Mouse (Mus musculus) heart, postnatal 36 days (tissue): Measurements from ENCODE around the gene Rab40c. TPM values are rescaled to one million over a fixed set of nuclear protein-coding genes. Genes with fewer than 3 reads are reported as not detected.
A peak's percentile ranks its signal among the peaks of the same experiment; 100 is the strongest.
"Not testable (repeated sequence)": the region's sequence is repeated elsewhere in the genome, so short reads cannot be mapped to it uniquely, and the experiment has no call there.

Experiments used
- DNase-seq, 2 experiments: peaks; one replicate each; pipeline ENCODE4 v3.0.0; 2021 to 2022
- intact Hi-C: fragments of 180-260 bp; cut with DNase I; formaldehyde crosslinking; loops from one replicate; pipeline ENCODE4 v1.15.1; 2025
- total RNA-seq, 2 experiments: library from RNA; stranded (reverse); gene quantifications; 2 replicates each; pipeline ENCODE4 v1.2.3; 2021

Rab40c gene
- total RNA-seq, 2 experiments from 2014 or later: 18.4 to 21.2 TPM

- intact Hi-C loops: no loop called here
- DNase-seq: no peak
Observed at GRCm38 (mm10) chr17:25877025-25877424, 42.5 kb downstream of the Rab40c start.

- intact Hi-C loops: no loop called here
- no peak for DNase-seq
Observed at GRCm38 (mm10) chr17:25876347-25876915, 43.1 kb downstream of the Rab40c start.

GRCm38 (mm10) chr17:25875171-25876136, 44.1 kb downstream of the Rab40c start:
- intact Hi-C loops: no loop called here
- DNase-seq: peak; percentile 84 to 88

- intact Hi-C loops: no loop called here
- peak; percentile 97 to 99 for DNase-seq
Observed at GRCm38 (mm10) chr17:25874721-25875170, 44.8 kb downstream of the Rab40c start, which contains the start of gene Mettl26. Gene Mettl26, plus strand, starts transcription at chr17:25875074.

GRCm38 (mm10) chr17:25874148-25874720, 45.3 kb downstream of the Rab40c start:
- DNase-seq: no peak
- intact Hi-C loops: no loop called here

- DNase-seq: no peak
- intact Hi-C loops: no loop called here
Observed at GRCm38 (mm10) chr17:25873405-25874147, 46.0 kb downstream of the Rab40c start.

- intact Hi-C loops: no loop called here
- no peak for DNase-seq
Observed at GRCm38 (mm10) chr17:25872676-25873075, 46.9 kb downstream of the Rab40c start.

- intact Hi-C loops, DNase-seq: not testable (repeated sequence)
Observed at GRCm38 (mm10) chr17:25871566-25871965, 48.0 kb downstream of the Rab40c start.

GRCm38 (mm10) chr17:25869954-25870353, 49.6 kb downstream of the Rab40c start:
- DNase-seq: no peak
- intact Hi-C loops: loop anchor here (2.0 kb wide), 1 partner anchor 25 kb away; the partner anchor contains the start of gene Rhot2

- intact Hi-C loops: loop anchor here (2.0 kb wide), 1 partner anchor 25 kb away; the partner anchor contains the start of gene Rhot2
- DNase-seq: no peak
Observed at GRCm38 (mm10) chr17:25869498-25869897, 50.0 kb downstream of the Rab40c start.

- intact Hi-C loops: loop anchor here (2.0 kb wide), 1 partner anchor 24 kb away; the partner anchor contains the start of gene Rhot2
Observed at GRCm38 (mm10) chr17:25868601-25869191, 50.8 kb downstream of the Rab40c start, which contains the start of gene Mcrip2. Gene Mcrip2, minus strand, starts transcription at chr17:25868764.

GRCm38 (mm10) chr17:25867836-25868600, 51.5 kb downstream of the Rab40c start:
- DNase-seq: peak; percentile 68 to 69
- intact Hi-C loops: loop anchor here (2.0 kb wide), 1 partner anchor 23 kb away; the partner anchor contains the start of gene Rhot2

More at GRCm38 (mm10) chr17:25868601-25869191, 50.8 kb downstream of the Rab40c start, which contains the start of gene Mcrip2:
- peak; percentile 83 to 86 for DNase-seq

- intact Hi-C loops: no loop called here
- no peak for DNase-seq
Observed at GRCm38 (mm10) chr17:25867509-25867835, 52.1 kb downstream of the Rab40c start.

- intact Hi-C loops: no loop called here
Observed at GRCm38 (mm10) chr17:25866172-25866571, 53.4 kb downstream of the Rab40c start.

GRCm38 (mm10) chr17:25865288-25865687, 54.2 kb downstream of the Rab40c start:
- intact Hi-C loops: no loop called here
- no peak for DNase-seq

More at GRCm38 (mm10) chr17:25866172-25866571, 53.4 kb downstream of the Rab40c start:
- no peak for DNase-seq

- no peak for DNase-seq
- intact Hi-C loops: no loop called here
Observed at GRCm38 (mm10) chr17:25864311-25864710, 55.2 kb downstream of the Rab40c start.

- intact Hi-C loops: no loop called here
- DNase-seq: no peak
Observed at GRCm38 (mm10) chr17:25863681-25864080, 55.8 kb downstream of the Rab40c start.

GRCm38 (mm10) chr17:25861704-25862612, 57.6 kb downstream of the Rab40c start:
- no peak for DNase-seq
- intact Hi-C loops: no loop called here
